Mouse (Mus musculus): Measurements from ENCODE around the gene Rnf144b.

The Rnf144b gene

GRCm38 (mm10) chr13:47124449-47124848 is 2.0 kb downstream of the Rnf144b start:
- no peak for DNase-seq (ENCODE audit: extremely low read depth, insufficient read length, low spot score)

- no peak for DNase-seq (ENCODE audit: extremely low read depth, insufficient read length, low spot score)
These were observed 2.5 kb downstream of the Rnf144b start for GRCm38 (mm10) chr13:47124986-47125385.

- no peak for DNase-seq (ENCODE audit: extremely low read depth, insufficient read length, low spot score)
These were observed 3.1 kb downstream of the Rnf144b start for GRCm38 (mm10) chr13:47125595-47125994.

- no peak for DNase-seq (ENCODE audit: extremely low read depth, insufficient read length, low spot score)
These were observed 6.6 kb downstream of the Rnf144b start for GRCm38 (mm10) chr13:47129090-47129489.

GRCm38 (mm10) chr13:47133058-47133457 is 10.6 kb downstream of the Rnf144b start:
- DNase-seq (ENCODE audit: extremely low read depth, insufficient read length, low spot score) = no peak

GRCm38 (mm10) chr13:47134836-47135235 is 12.4 kb downstream of the Rnf144b start:
- DNase-seq (ENCODE audit: extremely low read depth, insufficient read length, low spot score) = no peak

- no peak for DNase-seq (ENCODE audit: extremely low read depth, insufficient read length, low spot score)
These were observed 13.3 kb downstream of the Rnf144b start for GRCm38 (mm10) chr13:47135741-47136140.

GRCm38 (mm10) chr13:47142764-47143163 is 20.3 kb downstream of the Rnf144b start:
- no peak for DNase-seq (ENCODE audit: extremely low read depth, insufficient read length, low spot score)

GRCm38 (mm10) chr13:47145939-47146338 is 23.5 kb downstream of the Rnf144b start:
- no peak for DNase-seq (ENCODE audit: extremely low read depth, insufficient read length, low spot score)

GRCm38 (mm10) chr13:47146388-47146787 is 23.9 kb downstream of the Rnf144b start:
- DNase-seq (ENCODE audit: extremely low read depth, insufficient read length, low spot score) = no peak

GRCm38 (mm10) chr13:47148573-47148972 is 26.1 kb downstream of the Rnf144b start:
- no peak for DNase-seq (ENCODE audit: extremely low read depth, insufficient read length, low spot score)

- DNase-seq (ENCODE audit: extremely low read depth, insufficient read length, low spot score) = no peak
These were observed 27.5 kb downstream of the Rnf144b start for GRCm38 (mm10) chr13:47149993-47150392.

GRCm38 (mm10) chr13:47151060-47151459 is 28.6 kb downstream of the Rnf144b start:
- no peak for DNase-seq (ENCODE audit: extremely low read depth, insufficient read length, low spot score)

GRCm38 (mm10) chr13:47152390-47152789 is 29.9 kb downstream of the Rnf144b start:
- DNase-seq (ENCODE audit: extremely low read depth, insufficient read length, low spot score) = no peak

GRCm38 (mm10) chr13:47153206-47153605 is 30.8 kb downstream of the Rnf144b start:
- no peak for DNase-seq (ENCODE audit: extremely low read depth, insufficient read length, low spot score)

- no peak for DNase-seq (ENCODE audit: extremely low read depth, insufficient read length, low spot score)
These were observed 32.4 kb downstream of the Rnf144b start for GRCm38 (mm10) chr13:47154866-47155265.

- no peak for DNase-seq (ENCODE audit: extremely low read depth, insufficient read length, low spot score)
These were observed 34.4 kb downstream of the Rnf144b start for GRCm38 (mm10) chr13:47156841-47157240.

GRCm38 (mm10) chr13:47162001-47162400 is 39.5 kb downstream of the Rnf144b start:
- DNase-seq (ENCODE audit: extremely low read depth, insufficient read length, low spot score) = no peak

- no peak for DNase-seq (ENCODE audit: extremely low read depth, insufficient read length, low spot score)
These were observed 42.3 kb downstream of the Rnf144b start for GRCm38 (mm10) chr13:47164732-47165131.

- no peak for DNase-seq (ENCODE audit: extremely low read depth, insufficient read length, low spot score)
These were observed 42.8 kb downstream of the Rnf144b start for GRCm38 (mm10) chr13:47165261-47165660.

- DNase-seq (ENCODE audit: extremely low read depth, insufficient read length, low spot score) = no peak
These were observed 46.0 kb downstream of the Rnf144b start for GRCm38 (mm10) chr13:47168484-47168883.

GRCm38 (mm10) chr13:47170026-47170425 is 47.6 kb downstream of the Rnf144b start:
- DNase-seq (ENCODE audit: extremely low read depth, insufficient read length, low spot score) = no peak

GRCm38 (mm10) chr13:47170811-47171555 is 48.5 kb downstream of the Rnf144b start:
- peak; percentile 70 for DNase-seq (ENCODE audit: extremely low read depth, insufficient read length, low spot score)

All from 3134 (cell line).